Mouse (Mus musculus) cerebellum, adult 2 months (tissue): ENCODE measurements around the gene Nnmt.

ENCODE experiments used
- CTCF ChIP-seq: fragments of 200-500 bp; IDR thresholded peaks from 2 replicates; pipeline ENCODE4 v1.5.1; 2011; ENCODE audit warnings: low read depth, mild to moderate bottlenecking, control low read depth, low read length, moderate library complexity, borderline replicate concordance; ENCODE audit not compliant: insufficient read depth
- POLR2A ChIP-seq: fragments of 200-500 bp; IDR thresholded peaks from 2 replicates; pipeline ENCODE4 v1.6.1; 2011; ENCODE audit warnings: low read length, control low read depth, borderline replicate concordance; ENCODE audit not compliant: insufficient read depth

DNA sequence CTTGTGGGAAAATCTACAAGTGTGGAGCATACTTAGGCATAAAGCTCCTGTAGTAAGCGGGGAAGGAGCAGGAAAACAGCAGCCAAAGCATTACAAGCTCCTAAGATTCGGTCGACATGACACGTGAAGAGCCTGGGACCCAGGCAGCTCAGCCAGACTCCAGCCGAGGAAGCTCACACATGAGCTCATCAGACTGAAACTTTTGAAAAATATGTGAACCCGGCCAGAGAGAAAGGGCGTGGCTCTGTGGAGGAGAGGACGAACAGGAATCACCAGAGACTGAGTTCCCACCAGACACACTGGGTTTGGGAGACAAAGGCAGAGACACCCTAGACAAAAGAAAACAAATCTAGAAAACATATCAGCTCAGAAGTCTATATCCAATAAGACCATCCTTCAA is 35.9 kb upstream of the Nnmt start:
- TF ChIP-seq CTCF (no peak), POLR2A (no peak)
